Mouse (Mus musculus) bone marrow, adult 2 months (tissue): ENCODE data around the gene Hif3a.

Source experiments
- CTCF ChIP-seq: fragments of 200-500 bp; IDR thresholded peaks from 2 replicates; pipeline ENCODE4 v1.5.1; 2011; ENCODE audit warnings: low read length, control low read depth; ENCODE audit not compliant: control insufficient read depth, insufficient read depth
- POLR2A ChIP-seq: fragments of 200-500 bp; IDR thresholded peaks from 2 replicates; pipeline ENCODE4 v1.6.1; 2011; ENCODE audit warnings: low read depth, mild to moderate bottlenecking, control low read depth, low read length, borderline replicate concordance; ENCODE audit not compliant: control insufficient read depth

GRCm38 (mm10) chr7:17073904-17074615, 11.8 kb upstream of the Hif3a start, which contains the start of gene Psg16:
- TF ChIP-seq POLR2A: no peak
- TF ChIP-seq CTCF: peak; percentile 89
